Mouse (Mus musculus) C2C12 (cell line): ENCODE measurements around the gene Tomt. TPM values are rescaled to one million over a fixed set of nuclear protein-coding genes. Genes with fewer than 3 reads are reported as not detected.
"Not testable (repeated sequence)": the region's sequence is repeated elsewhere in the genome, so short reads cannot be mapped to it uniquely, and the experiment has no call there.

Source experiments
- H3K27me3 ChIP-seq: one replicate; pipeline ENCODE4 v1.6.1; 2011; ENCODE audit not compliant: control insufficient read depth, insufficient read depth, insufficient read length
- H3K36me3 ChIP-seq: one replicate; pipeline ENCODE4 v1.6.1; 2011; ENCODE audit not compliant: control insufficient read depth, insufficient read depth
- H3K4me3 ChIP-seq: one replicate; pipeline ENCODE4 v1.5.1; 2011; ENCODE audit warnings: mild to moderate bottlenecking, control low read depth; ENCODE audit not compliant: poor library complexity, insufficient read depth, severe bottlenecking
- H3K79me2 ChIP-seq: one replicate; pipeline ENCODE4 v1.6.1; 2011; ENCODE audit not compliant: control insufficient read depth, insufficient read depth
- H3K79me3 ChIP-seq: one replicate; pipeline ENCODE4 v1.6.1; 2011; ENCODE audit warnings: low read depth, control low read depth
- H3ac ChIP-seq: one replicate; pipeline ENCODE3; 2011; ENCODE audit warnings: low read depth; ENCODE audit not compliant: control insufficient read depth, insufficient read length
- CEBPB ChIP-seq: IDR thresholded peaks from one replicate; pipeline ENCODE4 v1.6.1; 2011; ENCODE audit warnings: low read depth, mild to moderate bottlenecking, control low read depth, moderate library complexity
- CTCF ChIP-seq: IDR thresholded peaks from one replicate; pipeline ENCODE4 v1.5.1; 2011; ENCODE audit not compliant: control insufficient read depth, insufficient read depth, insufficient read length
- FOSL1 ChIP-seq: IDR thresholded peaks from one replicate; pipeline ENCODE4 v1.8.0; 2011; ENCODE audit warnings: mild to moderate bottlenecking, low read length; ENCODE audit not compliant: poor library complexity, insufficient read depth, severe bottlenecking
- MAX ChIP-seq: IDR thresholded peaks from one replicate; pipeline ENCODE4 v1.6.1; 2011; ENCODE audit warnings: mild to moderate bottlenecking, control low read depth
- MYOD1 ChIP-seq: IDR thresholded peaks from one replicate; pipeline ENCODE4 v1.6.1; 2011; ENCODE audit warnings: low read depth; ENCODE audit not compliant: control insufficient read depth, insufficient read length
- MYOG ChIP-seq: IDR thresholded peaks from one replicate; pipeline ENCODE4 v1.6.1; 2011; ENCODE audit not compliant: control insufficient read depth, insufficient read length; ENCODE audit errors: extremely low read depth
- USF1 ChIP-seq: IDR thresholded peaks from one replicate; pipeline ENCODE4 v1.6.1; 2011; ENCODE audit warnings: low read depth, mild to moderate bottlenecking, control low read depth, moderate library complexity
- polyA plus RNA-seq: library from polyadenylated mRNA; unstranded; fragments of >200 nt; fragmentation: generic; extraction: Trizol; gene quantifications from one replicate; pipeline ENCODE4 v1.2.1, GENCODE M21; 2012; ENCODE audit warnings: missing spikeins

Tomt gene
- polyA plus RNA-seq, 1 experiment, result 0.12 TPM

DNA sequence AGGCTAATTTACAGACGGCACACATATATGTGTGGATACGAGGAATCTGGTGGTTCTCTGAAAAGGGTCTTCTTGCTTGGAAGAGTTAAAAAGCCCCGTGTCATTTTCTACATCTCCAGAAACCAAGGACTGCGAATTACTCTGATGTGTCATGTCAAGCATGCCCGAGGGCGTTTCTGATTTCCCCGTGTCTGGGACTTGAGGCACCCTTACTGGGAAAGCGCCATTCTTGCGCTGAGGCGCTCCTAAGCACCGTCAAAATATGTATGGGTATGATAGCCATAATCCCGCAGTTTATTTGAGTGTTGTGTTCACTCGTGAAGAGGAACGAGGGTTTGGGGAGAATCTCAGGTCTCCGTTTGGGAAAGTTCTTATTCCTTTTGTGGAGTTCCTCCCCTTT lies 27.1 kb upstream of the Tomt start:
- Histone ChIP-seq H3K4me3 (peak overlapping the region; percentile 43), H3K27me3 (no peaks in the 10 kb centered on the region), H3K36me3 (no peaks in the 10 kb centered on the region), H3K79me3 (peaks cover 42% of the 10 kb centered on the region), H3K79me2 (peaks cover 44% of the 10 kb centered on the region), H3ac (peak overlapping the region; percentile 53)
- TF ChIP-seq MYOG (no peak), MAX (no peak), MYOD1 (no peak), USF1 (no peak), CEBPB (no peak), CTCF (no peak), FOSL1 (no peak)

DNA sequence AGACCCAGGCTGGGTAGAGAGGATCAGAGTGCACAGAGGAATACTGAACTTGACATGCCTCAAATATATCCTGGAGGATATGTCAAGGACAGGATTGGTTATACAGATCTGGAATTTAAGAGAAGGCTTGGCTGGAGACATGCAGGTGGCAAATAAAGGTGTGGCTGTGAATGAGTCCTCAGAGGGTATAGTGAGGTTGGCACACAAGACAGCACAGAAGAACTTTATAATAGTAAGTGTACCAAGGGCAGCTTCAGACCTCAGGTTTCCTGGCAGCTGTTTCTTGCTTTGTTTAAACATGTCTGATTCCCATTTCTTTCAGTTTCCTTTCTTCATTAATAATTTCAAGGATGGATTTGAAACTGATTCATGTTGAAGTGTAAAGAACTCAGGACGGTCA lies 26.4 kb upstream of the Tomt start:
- H3K36me3 ChIP-seq, result no peaks in the 10 kb centered on the region
- H3K27me3 ChIP-seq, result no peaks in the 10 kb centered on the region
- H3K79me2 ChIP-seq, result peaks cover 36% of the 10 kb centered on the region
- no peak overlapping the region for H3K4me3 ChIP-seq
- H3K79me3 ChIP-seq, result peaks cover 36% of the 10 kb centered on the region
- H3ac ChIP-seq, result no peak overlapping the region
- no peak for TF ChIP-seq CEBPB
- TF ChIP-seq USF1, result no peak
- no peak for TF ChIP-seq FOSL1
- no peak for TF ChIP-seq MYOD1
- TF ChIP-seq MAX, result no peak
- no peak for TF ChIP-seq CTCF
- no peak for TF ChIP-seq MYOG

DNA sequence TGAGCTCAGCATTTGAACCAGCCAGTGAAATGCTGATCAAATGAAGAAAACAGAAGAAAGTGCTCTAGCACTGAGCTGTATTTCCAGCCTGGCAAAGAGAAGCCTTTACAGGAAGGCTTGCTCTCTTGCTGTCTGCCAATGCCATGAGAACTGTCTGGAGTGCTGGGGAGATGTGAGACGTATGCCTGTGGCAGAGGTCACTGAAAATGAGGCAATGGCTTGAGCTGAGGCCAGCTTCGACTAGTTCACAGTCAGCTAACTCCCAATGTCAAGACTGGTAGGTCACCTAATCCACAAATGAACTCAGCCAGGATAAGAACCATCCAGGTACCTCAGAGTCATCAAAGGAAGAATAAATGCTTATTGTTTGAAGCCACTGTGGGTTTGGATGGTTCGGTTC lies 21.9 kb upstream of the Tomt start:
- Histone ChIP-seq H3K36me3 (no peaks in the 10 kb centered on the region), H3K27me3 (no peaks in the 10 kb centered on the region), H3K79me2 (no peaks in the 10 kb centered on the region), H3K79me3 (peaks cover 2% of the 10 kb centered on the region), H3K4me3 (no peak overlapping the region), H3ac (no peak overlapping the region)
- no peak for TF ChIP-seq FOSL1
- no peak for TF ChIP-seq MYOD1
- TF ChIP-seq CEBPB, result no peak
- TF ChIP-seq USF1, result no peak
- no peak for TF ChIP-seq CTCF
- TF ChIP-seq MYOG, result no peak
- TF ChIP-seq MAX, result no peak

DNA sequence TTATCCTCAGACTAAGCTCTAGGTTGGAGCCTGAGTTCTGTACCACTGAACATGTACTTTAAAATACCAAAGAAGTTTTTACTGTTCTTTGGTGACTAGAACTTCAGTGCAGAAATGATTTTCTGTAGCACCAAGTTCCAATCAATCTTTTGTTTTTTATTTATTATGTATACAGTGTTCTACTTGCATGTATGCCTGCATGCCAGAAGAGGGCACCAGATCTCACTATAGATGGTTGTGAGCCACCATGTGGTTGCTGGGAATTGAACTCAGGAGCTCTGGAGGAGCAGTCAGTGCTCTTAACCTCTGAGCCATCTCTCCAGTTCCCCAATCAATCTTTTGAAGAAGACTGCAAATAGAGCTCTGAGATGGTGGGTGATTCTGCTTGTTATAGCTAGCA lies 19.7 kb upstream of the Tomt start:
- H3K36me3 ChIP-seq, H3ac ChIP-seq, H3K79me2 ChIP-seq, H3K27me3 ChIP-seq, H3K79me3 ChIP-seq, H3K4me3 ChIP-seq: not testable (repeated sequence)

DNA sequence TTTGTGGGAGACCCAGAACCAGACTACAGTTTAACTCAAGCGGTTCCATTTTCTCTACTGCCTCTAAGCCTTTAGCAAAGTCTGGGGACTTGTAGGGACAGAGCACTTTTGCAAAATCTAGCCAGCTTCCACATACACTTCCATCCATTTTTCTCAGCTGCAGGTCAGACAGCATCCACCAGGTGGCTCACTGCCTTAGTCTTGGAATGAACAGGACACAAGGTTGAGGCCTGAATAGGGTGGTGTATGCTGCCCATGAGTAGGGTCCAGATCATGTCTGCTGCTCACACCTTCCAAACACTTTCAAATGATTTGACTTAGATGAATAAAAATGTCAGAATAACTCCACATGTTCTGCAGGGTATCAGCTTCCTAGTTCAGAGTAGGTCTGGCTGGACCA lies 11.9 kb upstream of the Tomt start:
- Histone ChIP-seq H3K79me3 (no peaks in the 10 kb centered on the region), H3K36me3 (peaks cover 8% of the 10 kb centered on the region), H3K4me3 (no peak overlapping the region), H3ac (no peak overlapping the region), H3K27me3 (no peaks in the 10 kb centered on the region), H3K79me2 (no peaks in the 10 kb centered on the region)
- TF ChIP-seq MYOD1 (no peak), MAX (no peak), USF1 (no peak), CEBPB (no peak), CTCF (peak; percentile 37), FOSL1 (no peak)

- Histone ChIP-seq H3K79me3 (peaks cover 9% of the 10 kb centered on the region), H3ac (no peak overlapping the region), H3K4me3 (no peak overlapping the region), H3K27me3 (no peaks in the 10 kb centered on the region), H3K36me3 (peaks cover 17% of the 10 kb centered on the region), H3K79me2 (peaks cover 24% of the 10 kb centered on the region)
- no peak for TF ChIP-seq CEBPB
- no peak for TF ChIP-seq FOSL1
- TF ChIP-seq CTCF, result no peak
- no peak for TF ChIP-seq USF1
- TF ChIP-seq MAX, result no peak
- TF ChIP-seq MYOG, result no peak
- TF ChIP-seq MYOD1, result no peak
Observed at GRCm38 (mm10) chr7:101911982-101912381, 5.8 kb upstream of the Tomt start.
